14 mouse cellular contexts compared by ENCODE assay signal in genomic region chr4:7559867-7560832, GRCm38 (mm10).
DNase-seq lines count a peak whose midpoint lies in the region; ATAC-seq lines count a peak whose summit lies in the region.
"Had no signal": no experiment of that assay in that cellular context is flagged by ENCODE, and none has a peak within 500 bp of the region (broad histone marks: within the 10 kb centered on the region; RNA-seq: fewer than 3 reads in every experiment).

No protein-coding gene starts in this region.

- WGBS in kidney, embryonic 16.5 days = 45% methylated on average over 7 of the region's 7 CpGs
- WGBS in intestine, embryonic 16.5 days = 51% methylated on average over 7 of the region's 7 CpGs

- H3K9me3 ChIP-seq in kidney, embryonic 16.5 days (ENCODE audit: low read length) = no peaks in the 10 kb centered on the region
- H3K9me3 ChIP-seq in intestine, embryonic 16.5 days (ENCODE audit: control insufficient read depth, low read length) = no peaks in the 10 kb centered on the region
- H3K9me3 ChIP-seq: hindbrain, embryonic 15.5 days had no signal

- H3K4me1 ChIP-seq in kidney, embryonic 16.5 days (ENCODE audit: insufficient read depth, low read length) = no peaks in the 10 kb centered on the region
- no peaks in the 10 kb centered on the region for H3K4me1 ChIP-seq in intestine, embryonic 16.5 days (ENCODE audit: control insufficient read depth, insufficient read depth, low read length)
- H3K4me1 ChIP-seq: hindbrain, embryonic 15.5 days had no signal

- H3K9ac ChIP-seq in kidney, embryonic 16.5 days (replicated peaks; ENCODE audit: low read length) = no peak overlapping the region
- H3K9ac ChIP-seq in intestine, embryonic 16.5 days (ENCODE audit: low read depth, low read length) = no peak overlapping the region
- H3K9ac ChIP-seq: hindbrain, embryonic 15.5 days; liver, embryonic 14.5 days had no signal

- H3K4me2 ChIP-seq in kidney, embryonic 16.5 days (replicated peaks; ENCODE audit: low read depth, low read length) = no peak overlapping the region
- H3K4me2 ChIP-seq in intestine, embryonic 16.5 days (ENCODE audit: low read depth, low read length) = no peak overlapping the region
- H3K4me2 ChIP-seq: hindbrain, embryonic 15.5 days had no signal

- DNase-seq in kidney, adult 9 months = peak; percentile 4
- DNase-seq in Muller cell, postnatal 12 days (ENCODE audit: inconsistent ontology term) = peak; percentile 54
- DNase-seq in embryo, embryonic 11.5 days (ENCODE audit: low read depth, low spot score) = peak; percentile 5
- DNase-seq in neural tube, embryonic 10.5 days (ENCODE audit: extremely low spot score, low spot score) = no peak
- no peak for DNase-seq in urinary bladder, postnatal 10 days (ENCODE audit: low spot score)
- DNase-seq: adrenal gland, adult 2 months; cerebellum, postnatal 10 days had no signal

- H3K27me3 ChIP-seq in kidney, embryonic 16.5 days (ENCODE audit: insufficient read depth, low read length) = no peaks in the 10 kb centered on the region
- no peaks in the 10 kb centered on the region for H3K27me3 ChIP-seq in intestine, embryonic 16.5 days (replicated peaks; ENCODE audit: control insufficient read depth, insufficient read depth, low read length)
- H3K27me3 ChIP-seq: hindbrain, embryonic 15.5 days; Patski had no signal

- H3K27ac ChIP-seq in kidney, embryonic 16.5 days (ENCODE audit: low read length) = no peak overlapping the region
- no peak overlapping the region for H3K27ac ChIP-seq in intestine, embryonic 16.5 days (ENCODE audit: low read length)
- H3K27ac ChIP-seq: hindbrain, embryonic 15.5 days; liver, embryonic 14.5 days had no signal

- no peaks in the 10 kb centered on the region for H3K36me3 ChIP-seq in kidney, embryonic 16.5 days (ENCODE audit: insufficient read depth, low read length)
- H3K36me3 ChIP-seq in intestine, embryonic 16.5 days (ENCODE audit: control insufficient read depth, insufficient read depth, low read length) = no peaks in the 10 kb centered on the region
- H3K36me3 ChIP-seq: hindbrain, embryonic 15.5 days had no signal

- ATAC-seq in kidney, embryonic 16.5 days (ENCODE audit: low FRiP score, low TSS enrichment) = no peak
- ATAC-seq in hematopoietic stem cell, adult 5-6 weeks (replicated peaks in 1 of 2; ENCODE audit: insufficient read depth in 1 of 2, low FRiP score in 2 of 2, low TSS enrichment in 1 of 2, low read depth in 1 of 2, poor library complexity in 2 of 2, severe bottlenecking in 2 of 2) = peak; percentile 69 to 75
- no peak for ATAC-seq in intestine, embryonic 16.5 days
- ATAC-seq: CD4-positive, CD25-positive, alpha-beta regulatory T cell, adult 4 months; Patski had no signal

- H3K4me3 ChIP-seq in kidney, embryonic 16.5 days (ENCODE audit: low read length) = no peak overlapping the region
- H3K4me3 ChIP-seq in intestine, embryonic 16.5 days (ENCODE audit: low read length) = no peak overlapping the region
- H3K4me3 ChIP-seq: hindbrain, embryonic 15.5 days had no signal

Comparison
In these comparisons a context has a peak if more than half of its experiments do, and no peak if none do; other contexts are left out.
1. DNase-seq: peak in kidney, adult 9 months (single experiment), Muller cell, postnatal 12 days (single experiment) and embryo, embryonic 11.5 days (single experiment); none in neural tube, embryonic 10.5 days (single experiment) and urinary bladder, postnatal 10 days (single experiment).
2. ATAC-seq: peak in hematopoietic stem cell, adult 5-6 weeks (2 of 2); none in kidney, embryonic 16.5 days (single experiment) and intestine, embryonic 16.5 days (single experiment).